Mouse (Mus musculus) heart, adult 2 months (tissue): ENCODE measurements at regions not wholly inside any gene's neighbourhood (a gene's known extent, or its start where the extent isn't known, plus 50 kb on each side); places are given as distances from the start of the nearest gene placed in this dataset.
A peak's percentile ranks its signal among the peaks of the same experiment; 100 is the strongest.

Source experiments
- DNase-seq, 2 experiments: peaks; one replicate each; pipeline ENCODE4 v3.0.0; 2021
- H3K27ac ChIP-seq: fragments of 200-600 bp; 2 replicates; pipeline ENCODE4 v1.8.1; 2022
- H3K27me3 ChIP-seq: fragments of 200-500 bp; 2 replicates; pipeline ENCODE4 v1.6.1; 2012; ENCODE audit warnings: mild to moderate bottlenecking, low read length, inconsistent platforms, mixed read lengths; ENCODE audit not compliant: control insufficient read depth, insufficient read depth
- H3K36me3 ChIP-seq: fragments of 200-500 bp; 2 replicates; pipeline ENCODE4 v1.6.1; 2012; ENCODE audit warnings: low read length, inconsistent platforms; ENCODE audit not compliant: control insufficient read depth, insufficient read depth
- H3K4me1 ChIP-seq: fragments of 200-500 bp; 2 replicates; pipeline ENCODE4 v1.6.1; 2011; ENCODE audit warnings: low read length; ENCODE audit not compliant: control insufficient read depth, insufficient read depth
- H3K4me3 ChIP-seq: fragments of 200-600 bp; 2 replicates; pipeline ENCODE4 v1.8.1; 2022
- H3K79me2 ChIP-seq: fragments of 200-500 bp; replicated peaks from 2 replicates; pipeline ENCODE4 v1.6.1; 2012; ENCODE audit warnings: mild to moderate bottlenecking, inconsistent platforms, low read length, moderate library complexity, mixed read lengths; ENCODE audit not compliant: control insufficient read depth, insufficient read depth
- H3K9ac ChIP-seq: fragments of 200-500 bp; 2 replicates; pipeline ENCODE4 v1.6.1; 2012; ENCODE audit warnings: low read depth, mild to moderate bottlenecking, control low read depth, inconsistent platforms, low read length, mixed read lengths
- CTCF ChIP-seq: fragments of 200-600 bp; IDR thresholded peaks from 2 replicates; pipeline ENCODE4 v1.8.1; 2022; ENCODE audit warnings: antibody characterized with exemption, mild to moderate bottlenecking, moderate library complexity
- EP300 ChIP-seq: fragments of 200-500 bp; IDR thresholded peaks from 2 replicates; pipeline ENCODE4 v1.6.1; 2011; ENCODE audit warnings: low read depth, low read length, control low read depth; ENCODE audit not compliant: insufficient read depth
- POLR2A ChIP-seq: fragments of 200-500 bp; IDR thresholded peaks from 2 replicates; pipeline ENCODE4 v1.6.1; 2011; ENCODE audit warnings: mild to moderate bottlenecking, low read depth, low read length, control low read depth; ENCODE audit not compliant: insufficient read depth
- WGBS: fragments of 180-500 bp; shearing (Covaris S2); methylation state at CpG from one replicate; pipeline ENCODE4 v1.1.7; 2018; 5-methylcytosine and 5-hydroxymethylcytosine counted together
- intact Hi-C: fragments of 180-260 bp; cut with DNase I; formaldehyde crosslinking; loops from one replicate; pipeline ENCODE4 v1.15.1; 2025

GRCm38 (mm10) chr19:59395739-59396138 lies 50.2 kb upstream of the Pdzd8 start:
- Histone ChIP-seq H3K27me3 (peaks cover 3% of the 10 kb centered on the region), H3K36me3 (no peaks in the 10 kb centered on the region), H3K79me2 (no peaks in the 10 kb centered on the region), H3K9ac (no peak overlapping the region), H3K27ac (no peak overlapping the region), H3K4me1 (no peaks in the 10 kb centered on the region), H3K4me3 (no peak overlapping the region)
- no peak for TF ChIP-seq POLR2A
- no peak for TF ChIP-seq EP300
- no peak for TF ChIP-seq CTCF
- WGBS = 29% methylated on average over 9 of the region's 9 CpGs
- peak in 1 of 2 experiments; percentile 9 for DNase-seq
- intact Hi-C loops = no loop called here

GRCm38 (mm10) chr19:59396506-59396905 lies 50.9 kb upstream of the Pdzd8 start:
- peaks cover 3% of the 10 kb centered on the region; the same call in 1 of the 2 replicates for H3K27me3 ChIP-seq
- H3K27ac ChIP-seq = no peak overlapping the region
- DNase-seq = no peak
- TF ChIP-seq EP300 (no peak), POLR2A (no peak), CTCF (no peak)
- no peak overlapping the region for H3K9ac ChIP-seq
- H3K79me2 ChIP-seq = no peaks in the 10 kb centered on the region
- no peak overlapping the region for H3K4me3 ChIP-seq
- intact Hi-C loops = no loop called here
- H3K36me3 ChIP-seq = no peaks in the 10 kb centered on the region
- 59% methylated on average over 3 of the region's 3 CpGs for WGBS
- no peaks in the 10 kb centered on the region for H3K4me1 ChIP-seq

GRCm38 (mm10) chr19:59399849-59400585 lies 54.4 kb upstream of the Pdzd8 start:
- WGBS = 35% methylated on average over 11 of the region's 11 CpGs
- intact Hi-C loops = no loop called here
- no peak overlapping the region for H3K9ac ChIP-seq
- H3K27ac ChIP-seq = no peak overlapping the region
- H3K4me1 ChIP-seq = no peaks in the 10 kb centered on the region
- peaks cover 4% of the 10 kb centered on the region; the same call in 1 of the 2 replicates for H3K27me3 ChIP-seq
- TF ChIP-seq EP300 = no peak
- TF ChIP-seq CTCF = no peak
- TF ChIP-seq POLR2A = no peak
- DNase-seq = no peak
- no peak overlapping the region for H3K4me3 ChIP-seq
- H3K79me2 ChIP-seq = no peaks in the 10 kb centered on the region
- no peaks in the 10 kb centered on the region for H3K36me3 ChIP-seq

GRCm38 (mm10) chr19:59401304-59401703 lies 55.7 kb upstream of the Pdzd8 start:
- Histone ChIP-seq H3K9ac (no peak overlapping the region), H3K79me2 (no peaks in the 10 kb centered on the region), H3K27me3 (peaks cover 4% of the 10 kb centered on the region; the same call in 1 of the 2 replicates), H3K4me1 (no peaks in the 10 kb centered on the region), H3K27ac (no peak overlapping the region), H3K36me3 (no peaks in the 10 kb centered on the region), H3K4me3 (no peak overlapping the region)
- 73% methylated on average over 3 of the region's 3 CpGs for WGBS
- no peak for TF ChIP-seq POLR2A
- no peak for TF ChIP-seq EP300
- no peak for TF ChIP-seq CTCF
- intact Hi-C loops = no loop called here
- DNase-seq = no peak

GRCm38 (mm10) chr19:59402097-59402496 lies 56.1 kb upstream of the Emx2 start:
- no peak for DNase-seq
- Histone ChIP-seq H3K4me1 (no peaks in the 10 kb centered on the region), H3K36me3 (no peaks in the 10 kb centered on the region), H3K79me2 (no peaks in the 10 kb centered on the region), H3K4me3 (no peak overlapping the region), H3K27me3 (peaks cover 4% of the 10 kb centered on the region; the same call in 1 of the 2 replicates), H3K27ac (no peak overlapping the region), H3K9ac (no peak overlapping the region)
- intact Hi-C loops = no loop called here
- WGBS = 83% methylated on average over 4 of the region's 4 CpGs
- TF ChIP-seq POLR2A = no peak
- no peak for TF ChIP-seq EP300
- no peak for TF ChIP-seq CTCF

- Histone ChIP-seq H3K27ac (no peak overlapping the region), H3K4me3 (no peak overlapping the region), H3K9ac (no peak overlapping the region), H3K36me3 (no peaks in the 10 kb centered on the region), H3K27me3 (peaks cover 4% of the 10 kb centered on the region; the same call in 1 of the 2 replicates), H3K79me2 (no peaks in the 10 kb centered on the region), H3K4me1 (no peaks in the 10 kb centered on the region)
- WGBS = 87% methylated on average over 2 of the region's 2 CpGs
- no peak for TF ChIP-seq EP300
- no peak for TF ChIP-seq CTCF
- no peak for TF ChIP-seq POLR2A
- DNase-seq = no peak
- intact Hi-C loops = no loop called here
Observed at GRCm38 (mm10) chr19:59404082-59404481, 54.1 kb upstream of the Emx2 start.
